Mouse (Mus musculus) liver, adult (tissue): ENCODE measurements around the gene Cmbl.

ENCODE experiments used
- GATA4 ChIP-seq: IDR thresholded peaks from 2 replicates; pipeline ENCODE4 v1.6.1; 2014; ENCODE audit warnings: mild to moderate bottlenecking, low read length; ENCODE audit not compliant: insufficient replicate concordance

Cmbl gene

DNA sequence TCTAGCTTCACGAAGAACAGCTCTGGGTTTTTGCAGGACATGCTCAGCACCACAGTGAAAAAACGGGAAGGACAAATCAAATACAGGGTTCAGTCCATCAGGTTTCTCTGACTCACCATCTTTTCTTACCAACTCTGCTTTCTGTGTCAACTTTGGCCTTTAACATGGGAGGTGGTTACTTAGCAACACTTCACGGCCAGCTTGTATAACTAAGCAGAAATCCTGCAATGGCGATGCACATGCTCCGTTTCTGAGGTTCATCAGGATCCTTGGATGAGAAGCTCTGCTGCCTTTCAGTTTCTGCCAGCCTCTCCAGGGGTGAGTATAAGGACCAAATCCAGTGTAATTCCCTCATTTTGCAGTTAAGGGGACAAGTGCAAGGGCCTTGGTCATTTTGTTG is at the start of gene Cmbl:
Cmbl (plus strand) TSS at position 206 of the 400 bp plus-strand sequence.
- TF ChIP-seq GATA4 = no peak

DNA sequence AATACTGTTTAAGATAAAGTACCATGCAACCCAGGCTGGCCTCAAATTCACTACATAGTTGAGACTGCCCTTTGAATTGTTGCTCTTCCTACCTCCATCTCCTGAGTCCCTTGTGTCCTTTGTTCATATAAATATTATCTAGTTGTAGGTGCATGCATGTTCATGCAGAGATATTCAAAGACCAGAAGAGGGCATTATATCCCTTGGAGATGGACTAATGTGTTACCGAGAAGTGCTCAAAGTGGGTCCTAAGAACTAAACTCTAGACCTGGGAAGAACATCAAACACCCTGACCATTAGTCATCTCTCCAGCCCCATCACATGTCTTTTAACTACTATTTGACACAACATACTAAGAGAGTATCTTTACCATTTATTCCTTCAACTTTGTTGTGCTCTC is 48.0 kb upstream of the Cmbl start:
- TF ChIP-seq GATA4 = no peak

DNA sequence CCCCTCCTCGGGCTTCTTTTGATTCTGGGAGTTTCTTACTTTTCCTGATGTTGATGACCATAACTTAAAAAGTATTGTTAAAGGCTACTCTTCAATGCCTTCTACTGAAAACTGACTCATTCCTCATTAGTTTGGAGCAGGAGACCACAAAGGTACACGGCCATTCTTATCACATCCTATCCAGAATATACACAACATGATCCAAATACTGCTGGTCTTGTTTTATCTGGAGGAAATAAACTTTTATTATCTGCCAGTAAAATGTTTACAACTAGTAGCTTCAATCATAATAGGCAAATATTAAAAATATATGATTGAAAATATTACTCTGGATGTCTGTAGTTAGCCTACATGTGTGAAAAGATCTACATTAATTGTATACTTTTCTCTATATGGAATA is 46.8 kb upstream of the Cmbl start:
- no peak for TF ChIP-seq GATA4

DNA sequence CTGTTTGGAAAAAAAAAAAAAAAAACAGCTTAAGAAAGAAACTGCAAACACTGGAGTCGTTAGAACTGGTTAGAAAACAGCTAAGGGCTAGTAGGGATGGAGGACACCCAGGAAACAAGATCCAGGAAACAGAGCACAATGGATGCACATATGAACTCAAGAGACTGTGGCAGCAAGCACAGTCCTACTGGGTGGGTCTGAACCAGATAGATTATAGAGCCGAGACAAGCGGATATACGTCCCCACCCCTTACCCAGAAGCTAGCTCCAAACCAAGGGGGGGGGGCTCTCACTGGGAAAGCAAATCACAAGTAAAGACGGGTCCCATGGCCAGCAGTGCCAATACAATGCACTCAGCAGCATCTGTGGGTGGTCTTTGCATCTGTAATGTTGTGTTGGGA is 46.2 kb upstream of the Cmbl start:
- TF ChIP-seq GATA4 = no peak

DNA sequence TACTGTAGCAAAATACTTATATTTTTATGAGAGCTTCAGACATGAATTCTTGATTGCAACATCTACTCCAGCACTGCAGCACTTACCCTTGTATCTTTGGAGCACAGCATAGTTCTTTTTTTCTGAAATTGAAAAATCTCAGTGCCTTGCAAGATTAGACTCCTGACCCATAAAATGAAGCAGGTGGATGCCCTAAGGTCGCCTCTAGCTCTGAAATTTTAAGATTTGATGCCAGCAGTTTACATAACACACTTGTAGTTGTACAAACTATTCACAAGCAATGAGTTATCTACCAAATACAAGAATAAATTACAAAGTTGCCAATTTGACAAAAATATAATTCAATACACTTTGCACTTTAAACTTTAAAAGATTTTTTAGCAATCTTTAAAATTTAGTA is 38.7 kb upstream of the Cmbl start:
- no peak for TF ChIP-seq GATA4

DNA sequence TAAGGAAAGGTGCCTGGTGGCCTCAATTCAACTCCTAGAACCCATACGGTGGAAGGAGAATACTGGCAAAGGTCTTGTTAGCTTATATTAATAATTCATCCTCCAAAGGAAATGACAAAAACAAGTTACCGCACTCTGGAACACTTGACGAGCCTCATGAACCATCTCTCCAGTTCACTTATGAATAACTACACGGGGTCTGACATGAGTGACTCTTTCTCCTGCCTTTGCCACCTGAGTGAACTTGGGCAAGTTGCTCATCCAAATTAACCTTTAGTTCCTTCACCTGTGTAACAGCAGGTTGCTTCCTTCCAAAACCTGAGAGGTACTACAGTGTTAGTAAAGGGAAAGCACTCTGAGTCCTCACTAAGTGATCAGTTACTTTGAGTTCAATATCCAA is 36.7 kb upstream of the Cmbl start:
- no peak for TF ChIP-seq GATA4

DNA sequence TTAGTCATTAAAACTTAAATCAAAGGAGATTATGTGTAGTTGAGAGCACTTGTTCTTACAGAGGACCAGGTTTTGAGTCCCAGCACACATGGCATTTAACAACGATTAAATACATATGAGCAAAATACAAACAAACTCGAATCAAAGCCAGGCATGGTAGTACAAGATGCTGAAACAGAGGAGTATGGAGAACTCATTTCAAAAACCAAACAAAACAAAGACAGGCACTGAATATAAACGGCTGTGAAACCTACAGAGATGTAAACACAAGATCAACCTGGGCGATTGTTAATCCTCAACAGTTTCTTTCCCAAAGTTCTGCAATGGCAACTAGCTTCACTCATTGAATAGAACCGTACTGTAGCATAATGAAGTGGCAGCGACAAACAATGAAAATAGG is 36.1 kb upstream of the Cmbl start:
- no peak for TF ChIP-seq GATA4

DNA sequence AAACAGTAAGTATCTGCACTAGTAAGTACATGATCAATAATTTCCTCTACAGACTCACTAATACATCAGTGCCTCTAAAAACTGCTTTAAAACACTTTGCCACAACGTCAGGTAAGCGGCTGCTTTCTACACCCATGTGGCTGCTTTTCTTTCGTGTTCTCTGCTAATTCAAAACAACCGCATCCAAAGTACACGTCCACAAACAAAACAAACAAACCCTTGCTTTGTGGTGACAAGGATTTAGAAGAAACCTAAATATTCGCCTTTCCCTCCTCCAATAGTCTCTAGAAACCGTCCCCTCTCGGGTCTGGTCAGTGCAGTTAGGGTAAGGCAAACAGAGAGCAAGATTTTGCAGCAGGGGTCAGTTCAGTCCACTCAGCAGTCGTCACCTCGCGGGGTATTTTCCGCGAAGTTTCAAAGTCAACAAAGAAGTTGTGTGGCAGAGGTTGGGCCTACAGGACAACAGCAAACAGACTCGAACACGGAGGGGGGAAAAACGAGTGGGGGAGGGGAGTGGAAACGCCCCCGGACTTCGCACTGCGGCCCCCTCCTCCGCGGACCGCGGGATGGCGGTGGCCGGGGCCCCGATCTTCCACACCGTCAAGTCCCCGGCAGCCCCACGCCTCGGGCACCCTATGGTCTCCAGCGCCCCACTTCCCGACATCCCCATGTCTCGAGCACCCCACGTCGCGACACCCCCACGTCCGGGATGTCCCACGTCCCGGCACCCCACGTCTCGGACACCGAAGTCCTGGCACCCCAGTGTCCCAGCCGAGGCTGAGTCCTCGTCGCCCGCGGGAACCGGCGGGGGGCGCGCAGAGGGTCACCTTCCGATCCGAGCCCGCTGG is 35.2 kb upstream of the Cmbl start:
- TF ChIP-seq GATA4 = no peak

DNA sequence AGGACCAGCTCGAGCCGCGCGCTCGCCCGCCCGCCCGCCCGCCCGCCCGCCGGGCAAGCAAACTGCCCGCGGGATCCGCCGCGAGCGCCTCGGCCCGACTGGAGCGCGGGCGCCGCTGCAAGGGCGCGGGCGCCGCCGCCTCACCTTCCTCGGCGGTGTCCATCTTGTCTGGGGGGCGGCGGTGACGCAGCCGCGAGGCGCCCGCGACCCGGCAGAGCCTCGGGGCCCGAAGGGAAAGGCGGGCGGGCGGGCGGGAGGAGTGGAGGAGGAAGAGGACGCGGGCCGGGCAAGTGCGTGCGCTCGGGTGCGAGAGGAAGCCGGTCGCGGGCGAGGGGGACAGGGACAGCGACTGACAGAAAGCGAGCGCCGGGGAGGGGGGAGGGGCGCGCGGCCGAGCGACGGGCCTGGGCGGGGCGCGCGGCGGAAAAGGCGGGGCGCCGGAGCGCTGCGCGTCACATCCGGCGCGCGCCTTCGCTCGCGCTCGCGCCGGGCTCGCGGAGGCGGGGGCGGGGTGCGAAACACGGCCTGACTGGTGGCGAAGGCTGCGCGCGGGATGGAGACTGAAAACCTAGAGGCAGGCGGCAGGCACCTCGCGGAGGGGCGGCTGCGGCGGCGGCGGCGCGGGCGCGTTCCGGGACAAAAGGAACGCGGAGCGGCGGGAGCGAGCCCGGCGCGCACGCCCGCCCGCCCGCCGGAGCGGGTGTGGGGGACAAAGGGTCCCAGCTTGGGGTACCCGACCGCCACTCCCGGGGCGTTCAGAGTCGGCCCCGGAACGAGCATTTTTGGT is 34.3 kb upstream of the Cmbl start, which contains the start of gene March6:
March6 (minus strand) TSS at position 395 of the 787 bp plus-strand sequence.
- TF ChIP-seq GATA4 = no peak

DNA sequence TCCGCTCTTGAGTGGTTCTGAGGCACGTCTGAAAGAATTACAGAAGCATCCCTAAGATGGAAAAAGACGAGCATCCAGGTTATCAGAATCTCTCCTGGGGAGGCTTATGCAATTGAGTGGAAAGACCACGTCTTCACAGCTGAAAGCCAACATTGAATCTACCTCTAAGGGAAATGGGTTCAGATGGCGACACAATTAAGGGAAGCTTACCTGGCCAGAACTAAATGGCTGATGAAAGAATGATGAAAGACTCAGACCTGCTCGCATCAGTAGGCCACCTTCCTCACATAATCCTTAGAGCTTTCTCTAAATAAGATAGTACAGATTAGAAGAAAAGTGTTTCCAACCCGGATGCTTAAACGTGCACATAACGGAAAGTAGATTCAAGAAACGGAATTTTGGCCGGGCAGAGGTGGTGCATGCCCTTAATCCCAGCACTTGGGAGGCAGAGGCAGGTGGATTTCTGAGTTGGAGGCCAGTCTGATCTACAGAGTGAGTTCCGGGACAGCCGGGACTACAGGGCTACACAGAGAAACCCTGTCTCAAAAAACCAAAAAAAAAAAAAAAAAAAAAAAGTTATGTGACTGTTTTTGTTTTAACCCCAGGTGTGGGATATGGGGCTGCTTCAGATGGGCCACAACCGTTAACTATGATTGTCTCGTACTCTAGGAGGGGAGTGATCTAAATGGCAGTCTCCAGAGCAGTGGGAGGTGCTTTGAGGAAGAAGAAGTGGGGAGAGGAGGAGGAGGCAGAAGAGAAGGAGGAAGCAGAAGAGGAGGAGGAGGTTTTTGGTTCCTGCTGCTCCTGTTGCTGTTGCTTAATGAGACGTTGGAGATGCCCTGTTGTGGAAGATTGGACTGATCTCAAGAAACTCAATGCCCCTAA is 33.5 kb upstream of the Cmbl start:
- TF ChIP-seq GATA4 = no peak

DNA sequence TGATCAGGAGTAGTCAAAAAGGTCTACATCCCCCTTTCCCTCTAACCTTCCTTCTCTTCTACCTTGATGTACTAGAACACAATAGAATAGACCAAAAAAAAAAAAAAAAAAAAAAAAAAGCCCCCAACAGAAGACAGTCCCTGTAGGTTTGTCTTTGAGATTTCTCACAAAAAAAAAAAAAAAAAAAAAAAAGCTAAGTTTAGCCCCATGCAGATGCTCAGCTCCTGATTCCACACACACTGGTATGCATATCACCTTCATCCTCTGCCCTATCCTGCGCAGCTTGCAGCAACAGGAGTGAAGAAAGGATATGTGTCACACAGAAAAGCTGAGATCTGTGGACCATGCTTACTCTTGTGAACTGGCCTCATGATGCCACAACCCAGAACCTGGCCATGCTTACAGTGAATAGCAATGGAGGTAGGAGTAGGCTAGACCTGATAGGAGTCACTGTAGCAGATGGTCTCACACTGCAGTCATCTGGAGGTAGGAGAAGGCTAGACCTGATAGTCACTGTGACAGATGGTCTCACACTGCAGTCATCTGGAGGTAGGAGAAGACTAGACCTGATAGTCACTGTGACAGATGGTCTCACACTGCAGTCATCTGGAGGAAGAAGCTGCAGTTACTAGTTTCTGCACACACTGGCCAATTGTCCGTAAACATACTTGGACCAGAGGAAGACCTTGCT is 32.7 kb upstream of the Cmbl start:
- no peak for TF ChIP-seq GATA4

DNA sequence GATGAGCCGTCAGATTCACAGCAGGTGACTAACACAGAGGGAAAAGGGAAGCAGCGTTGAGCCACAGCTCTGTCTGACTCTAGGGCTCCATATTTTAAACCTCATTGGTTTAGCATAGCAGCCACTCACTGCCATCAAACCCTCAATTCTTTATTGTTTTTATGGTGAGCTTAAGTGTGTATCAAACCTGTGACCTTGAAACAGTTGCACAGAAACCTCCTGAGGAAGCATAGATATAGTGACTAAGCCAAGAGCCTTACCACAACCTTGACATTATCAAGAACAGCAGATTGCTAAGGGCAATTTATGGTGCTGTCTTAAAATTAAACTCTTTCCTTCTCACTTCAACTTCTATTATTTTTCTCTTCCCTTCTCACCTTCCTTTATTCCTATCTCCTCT is 31.7 kb upstream of the Cmbl start:
- TF ChIP-seq GATA4 = no peak

DNA sequence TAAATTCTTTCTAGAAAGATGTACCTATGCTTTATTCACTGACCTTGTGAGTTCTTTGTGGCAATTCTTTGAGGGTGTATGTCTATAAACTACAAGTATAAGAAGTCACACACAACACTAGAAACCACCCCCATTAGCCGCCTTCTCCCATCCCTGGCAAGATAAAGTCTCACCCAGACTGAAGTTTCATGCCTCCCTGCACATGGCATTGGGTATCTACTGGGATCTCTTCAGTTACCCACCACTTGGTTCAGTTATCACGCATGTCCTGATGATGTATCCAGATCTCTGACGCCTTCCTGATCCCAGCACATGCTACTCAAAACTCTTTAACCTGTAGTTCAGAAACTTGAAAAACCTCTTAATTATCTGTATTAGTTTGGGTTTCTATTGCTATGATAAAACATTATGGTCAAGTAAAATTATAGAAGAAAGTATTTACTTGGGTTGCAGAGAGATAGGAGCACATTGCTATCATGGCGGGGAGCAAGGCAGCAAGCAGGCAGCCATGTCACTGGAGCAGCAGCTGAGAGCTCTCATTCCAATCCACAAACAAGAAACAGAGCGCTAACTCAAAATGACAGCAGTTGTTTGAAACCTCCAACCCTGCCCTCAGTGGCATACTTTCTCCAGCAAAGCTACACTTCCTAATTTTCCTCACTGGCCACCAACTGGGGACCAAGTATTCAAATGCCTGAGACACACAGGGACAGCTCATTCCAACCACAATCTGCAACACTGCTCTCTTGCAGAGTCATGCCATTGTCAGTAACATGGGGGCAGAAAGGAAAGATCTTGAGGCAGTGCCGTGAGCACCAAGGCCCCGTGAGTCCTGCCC is 30.5 kb upstream of the Cmbl start:
- TF ChIP-seq GATA4 = no peak

DNA sequence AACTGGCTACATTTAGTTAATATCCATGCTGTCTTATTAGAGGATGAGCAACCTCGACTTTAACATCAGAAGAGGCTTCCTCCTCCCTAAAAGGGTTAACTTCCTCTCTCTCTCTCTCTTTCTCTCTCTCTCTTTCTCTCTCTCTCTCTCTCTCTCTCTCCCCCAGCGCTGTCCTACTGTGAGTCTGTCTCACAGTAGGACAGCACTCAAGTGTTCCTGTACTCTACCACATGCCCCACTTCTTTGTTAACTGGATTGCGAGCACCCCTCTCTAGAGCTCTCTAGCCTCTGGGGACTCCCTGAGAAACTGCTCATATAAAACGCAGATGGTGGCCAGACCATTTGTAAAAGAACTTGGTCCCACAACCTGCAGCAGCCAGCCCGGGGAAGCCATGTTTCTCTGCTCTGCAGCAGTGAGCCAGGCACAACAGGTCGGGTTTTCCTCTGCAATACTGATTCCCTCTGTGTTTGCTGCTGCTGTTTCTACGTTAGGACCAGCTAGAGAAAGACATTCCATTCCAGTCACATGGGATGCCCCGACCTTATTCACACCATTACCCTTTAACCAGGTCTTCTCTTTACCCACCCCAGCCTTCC is 29.8 kb upstream of the Cmbl start:
- no peak for TF ChIP-seq GATA4
